Comparison of ENCODE assay signal across 27 mouse cellular contexts in the genomic region with DNA sequence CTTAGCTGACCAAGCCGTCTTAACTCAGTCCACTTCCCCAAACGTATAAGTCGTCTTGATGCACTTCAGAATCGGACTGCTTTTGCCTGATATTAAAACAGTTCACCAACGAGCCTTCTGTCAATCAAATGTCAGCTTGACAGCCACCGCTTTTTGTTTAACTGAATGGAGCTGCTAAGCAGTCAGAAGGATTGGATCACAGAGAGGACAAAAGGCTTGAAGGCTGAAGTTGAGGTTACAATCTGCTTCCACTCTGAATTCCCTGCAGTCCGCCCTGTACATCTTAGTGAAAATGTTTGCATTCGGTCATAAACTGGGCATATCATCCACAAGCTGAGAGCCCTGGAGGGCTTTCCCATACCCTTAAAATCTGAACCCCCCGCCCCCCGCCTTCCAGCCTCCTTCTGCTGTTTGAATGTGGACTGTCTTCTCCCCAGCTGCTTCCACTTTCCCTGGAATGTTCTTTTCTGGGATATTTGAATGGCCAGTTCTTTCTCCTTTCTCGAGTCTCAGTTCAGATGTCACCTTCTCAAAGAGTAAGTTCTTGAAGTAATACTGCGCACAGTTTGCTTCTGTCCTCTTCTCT.
DNase-seq lines count a peak whose midpoint lies in the region; ATAC-seq and TF ChIP-seq lines count a peak whose summit lies in the region.
"Had no signal": no experiment of that assay in that cellular context is flagged by ENCODE, and none has a peak within 500 bp of the region (broad histone marks: within the 10 kb centered on the region; RNA-seq: fewer than 3 reads in every experiment).

No protein-coding gene starts in this region.

- H3K4me3 ChIP-seq in forebrain, embryonic 11.5 days (ENCODE audit: low read depth, low read length): no peak overlapping the region
- no peak overlapping the region for H3K4me3 ChIP-seq in forebrain, postnatal 0 days (ENCODE audit: low read depth, low read length)
- no peak overlapping the region for H3K4me3 ChIP-seq in midbrain, embryonic 11.5 days (ENCODE audit: low read depth, low read length)
- no peak overlapping the region for H3K4me3 ChIP-seq in midbrain, embryonic 15.5 days
- H3K4me3 ChIP-seq in embryonic facial prominence, embryonic 12.5 days: no peak overlapping the region
- H3K4me3 ChIP-seq in intestine, embryonic 16.5 days (ENCODE audit: low read length): no peak overlapping the region
- H3K4me3 ChIP-seq: embryonic facial prominence, embryonic 15.5 days; hindbrain, embryonic 15.5 days; layer of hippocampus, adult 2 months; liver, embryonic 12.5 days; midbrain, embryonic 13.5 days; neural tube, embryonic 15.5 days had no signal

- no peaks in the 10 kb centered on the region for H3K9me3 ChIP-seq in forebrain, embryonic 11.5 days (ENCODE audit: control insufficient read depth, low read length)
- H3K9me3 ChIP-seq in forebrain, postnatal 0 days (ENCODE audit: low read length): no peaks in the 10 kb centered on the region
- H3K9me3 ChIP-seq in midbrain, embryonic 11.5 days (ENCODE audit: control insufficient read depth, low read length): no peaks in the 10 kb centered on the region
- H3K9me3 ChIP-seq in midbrain, embryonic 15.5 days: no peaks in the 10 kb centered on the region
- no peaks in the 10 kb centered on the region for H3K9me3 ChIP-seq in embryonic facial prominence, embryonic 12.5 days
- H3K9me3 ChIP-seq in intestine, embryonic 16.5 days (ENCODE audit: control insufficient read depth, low read length): no peaks in the 10 kb centered on the region
- H3K9me3 ChIP-seq: embryonic facial prominence, embryonic 15.5 days; hindbrain, embryonic 15.5 days; liver, embryonic 12.5 days; midbrain, embryonic 13.5 days; neural tube, embryonic 15.5 days had no signal

- H3K27me3 ChIP-seq in forebrain, embryonic 11.5 days (ENCODE audit: control insufficient read depth, insufficient read depth, low read length): peaks cover 19% of the 10 kb centered on the region
- H3K27me3 ChIP-seq in forebrain, postnatal 0 days (ENCODE audit: insufficient read depth, low read length): no peaks in the 10 kb centered on the region
- H3K27me3 ChIP-seq in midbrain, embryonic 11.5 days (ENCODE audit: control insufficient read depth, insufficient read depth, low read length): no peaks in the 10 kb centered on the region
- no peaks in the 10 kb centered on the region for H3K27me3 ChIP-seq in midbrain, embryonic 15.5 days (replicated peaks)
- H3K27me3 ChIP-seq in embryonic facial prominence, embryonic 12.5 days: no peaks in the 10 kb centered on the region
- H3K27me3 ChIP-seq in intestine, embryonic 16.5 days (replicated peaks; ENCODE audit: control insufficient read depth, insufficient read depth, low read length): no peaks in the 10 kb centered on the region
- H3K27me3 ChIP-seq: embryonic facial prominence, embryonic 15.5 days; hindbrain, embryonic 15.5 days; liver, embryonic 12.5 days; neural tube, embryonic 15.5 days had no signal

- H3K4me2 ChIP-seq in forebrain, embryonic 11.5 days (ENCODE audit: low read depth, low read length, severe bottlenecking): no peak overlapping the region
- H3K4me2 ChIP-seq in forebrain, postnatal 0 days (ENCODE audit: low read depth): no peak overlapping the region
- no peak overlapping the region; the same call in 1 of the 2 replicates for H3K4me2 ChIP-seq in midbrain, embryonic 11.5 days
- no peak overlapping the region for H3K4me2 ChIP-seq in midbrain, embryonic 15.5 days
- H3K4me2 ChIP-seq in embryonic facial prominence, embryonic 12.5 days (replicated peaks): 0 out of 2 replicates have a peak overlapping the region, but pooled peaks have one; percentile 1
- H3K4me2 ChIP-seq in intestine, embryonic 16.5 days (ENCODE audit: low read depth, low read length): no peak overlapping the region
- H3K4me2 ChIP-seq: embryonic facial prominence, embryonic 15.5 days; heart, embryonic 11.5 days; hindbrain, embryonic 15.5 days; liver, embryonic 12.5 days; midbrain, embryonic 13.5 days; neural tube, embryonic 15.5 days had no signal

- H3K9ac ChIP-seq in forebrain, embryonic 11.5 days (ENCODE audit: low read length): no peak overlapping the region
- no peak overlapping the region for H3K9ac ChIP-seq in forebrain, postnatal 0 days
- H3K9ac ChIP-seq in midbrain, embryonic 11.5 days (ENCODE audit: low read length): no peak overlapping the region
- H3K9ac ChIP-seq in midbrain, embryonic 15.5 days: no peak overlapping the region
- H3K9ac ChIP-seq in embryonic facial prominence, embryonic 12.5 days: no peak overlapping the region
- no peak overlapping the region for H3K9ac ChIP-seq in intestine, embryonic 16.5 days (ENCODE audit: low read depth, low read length)
- H3K9ac ChIP-seq: embryonic facial prominence, embryonic 15.5 days; hindbrain, embryonic 15.5 days; liver, embryonic 12.5 days; liver, postnatal 0 days; midbrain, embryonic 13.5 days; neural tube, embryonic 15.5 days had no signal

- H3K27ac ChIP-seq in forebrain, embryonic 11.5 days (ENCODE audit: low read depth, low read length): no peak overlapping the region
- H3K27ac ChIP-seq in forebrain, postnatal 0 days (ENCODE audit: low read depth, low read length): no peak overlapping the region
- no peak overlapping the region for H3K27ac ChIP-seq in midbrain, embryonic 11.5 days (ENCODE audit: low read depth, low read length)
- no peak overlapping the region for H3K27ac ChIP-seq in midbrain, embryonic 15.5 days
- H3K27ac ChIP-seq in embryonic facial prominence, embryonic 12.5 days: no peak overlapping the region
- no peak overlapping the region for H3K27ac ChIP-seq in intestine, embryonic 16.5 days (ENCODE audit: low read length)
- H3K27ac ChIP-seq: embryonic facial prominence, embryonic 15.5 days; hindbrain, embryonic 15.5 days; layer of hippocampus, adult 2 months; liver, embryonic 12.5 days; midbrain, embryonic 13.5 days; neural tube, embryonic 15.5 days had no signal

- DNase-seq in forebrain, embryonic 11.5 days (ENCODE audit: low spot score): peak; percentile 64
- no peak for DNase-seq in forebrain, postnatal 0 days
- DNase-seq in midbrain, embryonic 11.5 days (ENCODE audit: low spot score, missing footprints): peak; percentile 92
- DNase-seq in right cerebral cortex, postnatal 36 days (ENCODE audit: low spot score in 2 of 2): no peak
- DNase-seq: adrenal gland, postnatal 14 days; cerebellum, adult 11-12 months; cerebellum, adult 9-11 months; gastrocnemius, postnatal 14 days; heart, adult 18-20 months; heart, postnatal 36 days; kidney, adult 2 months; kidney, postnatal 36 days; liver, postnatal 0 days; lung, postnatal 36 days; right cerebral cortex, postnatal 25 days; spleen, adult 18-20 months; thymus, postnatal 14 days had no signal

- WGBS in forebrain, embryonic 11.5 days: 27% methylated on average over 12 of the region's 12 CpGs
- 34% methylated on average over 12 of the region's 12 CpGs for WGBS in forebrain, postnatal 0 days
- 24% methylated on average over 12 of the region's 12 CpGs for WGBS in midbrain, embryonic 11.5 days
- WGBS in midbrain, embryonic 15.5 days: 24% methylated on average over 12 of the region's 12 CpGs
- WGBS in embryonic facial prominence, embryonic 12.5 days: 25% methylated on average over 12 of the region's 12 CpGs
- WGBS in intestine, embryonic 16.5 days: 70% methylated on average over 12 of the region's 12 CpGs

- no peaks in the 10 kb centered on the region for H3K36me3 ChIP-seq in forebrain, embryonic 11.5 days (ENCODE audit: control insufficient read depth, insufficient read depth, low read length)
- H3K36me3 ChIP-seq in forebrain, postnatal 0 days (ENCODE audit: insufficient read depth): no peaks in the 10 kb centered on the region
- H3K36me3 ChIP-seq in midbrain, embryonic 11.5 days (ENCODE audit: control insufficient read depth, insufficient read depth, low read length): no peaks in the 10 kb centered on the region
- no peaks in the 10 kb centered on the region for H3K36me3 ChIP-seq in midbrain, embryonic 15.5 days (replicated peaks)
- H3K36me3 ChIP-seq in embryonic facial prominence, embryonic 12.5 days: no peaks in the 10 kb centered on the region
- H3K36me3 ChIP-seq in intestine, embryonic 16.5 days (ENCODE audit: control insufficient read depth, insufficient read depth, low read length): no peaks in the 10 kb centered on the region
- H3K36me3 ChIP-seq: embryonic facial prominence, embryonic 15.5 days; hindbrain, embryonic 15.5 days; liver, embryonic 12.5 days; midbrain, embryonic 13.5 days; neural tube, embryonic 15.5 days had no signal

- peaks cover 15% of the 10 kb centered on the region for H3K4me1 ChIP-seq in forebrain, embryonic 11.5 days (replicated peaks; ENCODE audit: control insufficient read depth, insufficient read depth, low read length)
- H3K4me1 ChIP-seq in forebrain, postnatal 0 days (ENCODE audit: insufficient read depth): peaks cover 13% of the 10 kb centered on the region; the same call in 1 of the 2 replicates
- H3K4me1 ChIP-seq in midbrain, embryonic 11.5 days (ENCODE audit: control insufficient read depth, insufficient read depth, low read length): peaks cover 24% of the 10 kb centered on the region
- peaks cover 5% of the 10 kb centered on the region; the same call in 1 of the 2 replicates for H3K4me1 ChIP-seq in midbrain, embryonic 15.5 days
- H3K4me1 ChIP-seq in embryonic facial prominence, embryonic 12.5 days: peaks cover 17% of the 10 kb centered on the region
- H3K4me1 ChIP-seq in intestine, embryonic 16.5 days (ENCODE audit: control insufficient read depth, insufficient read depth, low read length): no peaks in the 10 kb centered on the region
- H3K4me1 ChIP-seq: liver, embryonic 12.5 days had no signal

- no peak for TF ChIP-seq CTCF in forebrain, postnatal 0 days (IDR thresholded peaks at IDR 0.05; ENCODE audit: low read depth)

- 0 out of 2 replicates have a peak, but pooled peaks have one; percentile 7 for ATAC-seq in forebrain, embryonic 11.5 days (replicated peaks; ENCODE audit: low FRiP score)
- no peak for ATAC-seq in forebrain, postnatal 0 days
- ATAC-seq in midbrain, embryonic 11.5 days (ENCODE audit: low FRiP score): no peak
- no peak for ATAC-seq in midbrain, embryonic 15.5 days (replicated peaks)
- no peak for ATAC-seq in embryonic facial prominence, embryonic 12.5 days (ENCODE audit: insufficient number of reproducible peaks, insufficient read depth, low FRiP score, low TSS enrichment)
- ATAC-seq in intestine, embryonic 16.5 days: no peak
- ATAC-seq: liver, embryonic 12.5 days; liver, postnatal 0 days; midbrain, embryonic 13.5 days had no signal

Comparison
In these comparisons a context has a peak if more than half of its experiments do, and no peak if none do; other contexts are left out.
1. DNase-seq: peak in forebrain, embryonic 11.5 days (single experiment) and midbrain, embryonic 11.5 days (single experiment); none in forebrain, postnatal 0 days (single experiment) and right cerebral cortex, postnatal 36 days (0 of 2).